Mouse (Mus musculus) skeletal muscle tissue, adult 2 months (tissue): ENCODE measurements around the gene Gm20388.

Source experiments
- DNase-seq: peaks from one replicate; pipeline ENCODE4 v3.0.0-alpha.2; 2012; ENCODE audit warnings: low read depth, low spot score

Gene Gm20388

GRCm38 (mm10) chr8:120581811-120582210, 671.2 kb downstream of the Gm20388 start:
- DNase-seq, result no peak

- DNase-seq, result no peak
These were observed 674.9 kb downstream of the Gm20388 start for GRCm38 (mm10) chr8:120585521-120585920.

GRCm38 (mm10) chr8:120588908-120589771, 678.5 kb downstream of the Gm20388 start, which contains the start of gene Gins2:
Gene Gins2, minus strand, starts transcription at chr8:120589304.
- peak; percentile 99 for DNase-seq

- peak; percentile 50 for DNase-seq
These were observed 679.3 kb downstream of the Gm20388 start for GRCm38 (mm10) chr8:120589921-120590320.

- DNase-seq, result no peak
These were observed 681.1 kb downstream of the Gm20388 start for GRCm38 (mm10) chr8:120591587-120592292.

- no peak for DNase-seq
These were observed 683.9 kb downstream of the Gm20388 start for GRCm38 (mm10) chr8:120594571-120594970.

GRCm38 (mm10) chr8:120595963-120596362, 685.3 kb downstream of the Gm20388 start:
- DNase-seq, result peak; percentile 45

GRCm38 (mm10) chr8:120598579-120598978, 687.9 kb downstream of the Gm20388 start:
- DNase-seq, result no peak

- peak; percentile 54 for DNase-seq
These were observed 688.9 kb downstream of the Gm20388 start for GRCm38 (mm10) chr8:120599504-120599903.

GRCm38 (mm10) chr8:120602672-120603071, 692.0 kb downstream of the Gm20388 start:
- DNase-seq, result no peak

GRCm38 (mm10) chr8:120607460-120607859, 696.8 kb downstream of the Gm20388 start:
- DNase-seq, result no peak

- DNase-seq, result peak; percentile 50
These were observed 697.2 kb downstream of the Gm20388 start for GRCm38 (mm10) chr8:120607885-120608284.

GRCm38 (mm10) chr8:120610824-120611223, 700.2 kb downstream of the Gm20388 start:
- no peak for DNase-seq

- DNase-seq, result no peak
These were observed 703.9 kb downstream of the Gm20388 start for GRCm38 (mm10) chr8:120614491-120614890.

GRCm38 (mm10) chr8:120616663-120617626, 706.3 kb downstream of the Gm20388 start:
- DNase-seq, result no peak

- no peak for DNase-seq
These were observed 707.5 kb downstream of the Gm20388 start for GRCm38 (mm10) chr8:120618110-120618509.

- DNase-seq, result no peak
These were observed 708.9 kb downstream of the Gm20388 start for GRCm38 (mm10) chr8:120619235-120620180.

- no peak for DNase-seq
These were observed 709.8 kb downstream of the Gm20388 start for GRCm38 (mm10) chr8:120620441-120620840.

- no peak for DNase-seq
These were observed 711.5 kb downstream of the Gm20388 start for GRCm38 (mm10) chr8:120622161-120622560.

GRCm38 (mm10) chr8:120623608-120624007, 713.0 kb downstream of the Gm20388 start:
- DNase-seq, result no peak
